Mouse (Mus musculus) hindbrain, embryonic 11.5 days (tissue): ENCODE measurements around the gene Rnf123. TPM values are rescaled to one million over a fixed set of nuclear protein-coding genes. Genes with fewer than 3 reads are reported as not detected.

Experiments used
- polyA plus RNA-seq: library from polyadenylated mRNA; unstranded; fragments of >200 nt; fragmentation: Nextera tagmentation; extraction: Ambion mirVana; gene quantifications from 2 replicates; pipeline ENCODE4 v1.2.1, GENCODE M21; 2014

Rnf123 gene
- polyA plus RNA-seq, 1 experiment from 2014 or later: 26.5 TPM

Other genes starting within 250 kb of the Rnf123 start
- gene Rbm6, start 210.1 kb downstream of the Rnf123 start, polyA plus RNA-seq: 113 and 114 TPM in 2 replicates
- gene Mon1a, start 195.2 kb downstream of the Rnf123 start, polyA plus RNA-seq: 17.5 and 18.1 TPM in 2 replicates
- gene Mst1r, start 176.5 kb downstream of the Rnf123 start, polyA plus RNA-seq: 0.31 and 0.60 TPM in 2 replicates
- not detected in 2 replicates for gene Actl11, start 154.9 kb downstream of the Rnf123 start, polyA plus RNA-seq
- 3.6 and 4.5 TPM in 2 replicates for gene Camkv, start 147.7 kb downstream of the Rnf123 start, polyA plus RNA-seq
- 21.8 and 22.6 TPM in 2 replicates for gene Traip, start 133.2 kb downstream of the Rnf123 start, polyA plus RNA-seq
- 7.4 and 12.4 TPM in 2 replicates for gene Uba7, start 107.8 kb downstream of the Rnf123 start, polyA plus RNA-seq
- 1.8 and 1.9 TPM in 2 replicates for gene Gm20661, start 100.3 kb downstream of the Rnf123 start, polyA plus RNA-seq
- gene Inka1, start 97.5 kb downstream of the Rnf123 start, polyA plus RNA-seq: 56.4 and 61.9 TPM in 2 replicates
- gene Cdhr4, start 90.8 kb downstream of the Rnf123 start, polyA plus RNA-seq: 2.9 and 3.3 TPM in 2 replicates
- gene Gm20662, start 87.0 kb downstream of the Rnf123 start, polyA plus RNA-seq: 0.10 and 0.14 TPM in 2 replicates
- 27.4 and 35.5 TPM in 2 replicates for gene Ip6k1, start 80.8 kb downstream of the Rnf123 start, polyA plus RNA-seq
- 18.9 and 20.4 TPM in 2 replicates for gene Gmppb, start 34.1 kb downstream of the Rnf123 start, polyA plus RNA-seq
- 1.6 and 1.8 TPM in 2 replicates for gene Amigo3, start 30.2 kb downstream of the Rnf123 start, polyA plus RNA-seq
- gene Mst1, start 2.9 kb downstream of the Rnf123 start, polyA plus RNA-seq: 0.25 TPM in 2 replicates
- gene Apeh, start 11.3 kb upstream of the Rnf123 start, polyA plus RNA-seq: 54.3 and 55.3 TPM in 2 replicates
- 3.9 and 4.4 TPM in 2 replicates for gene Bsn, start 107.0 kb upstream of the Rnf123 start, polyA plus RNA-seq
- 51.0 and 52.0 TPM in 2 replicates for gene Dag1, start 180.6 kb upstream of the Rnf123 start, polyA plus RNA-seq
- gene Nicn1, start 207.1 kb upstream of the Rnf123 start, polyA plus RNA-seq: 64.5 and 66.4 TPM in 2 replicates
- gene Amt, start 213.5 kb upstream of the Rnf123 start, polyA plus RNA-seq: 20.5 and 23.8 TPM in 2 replicates
- 270 and 295 TPM in 2 replicates for gene Rhoa, start 222.8 kb upstream of the Rnf123 start, polyA plus RNA-seq
- 31.0 and 35.0 TPM in 2 replicates for gene Tcta, start 222.8 kb upstream of the Rnf123 start, polyA plus RNA-seq